Mouse (Mus musculus): ENCODE measurements around the gene Mfsd1. TPM values are rescaled to one million over a fixed set of nuclear protein-coding genes. Genes with fewer than 3 reads are reported as not detected.

Gene Mfsd1
- 29.7 and 31.7 TPM in 2 replicates for polyA plus RNA-seq (2012; rRNA removed)

GRCm38 (mm10) chr3:67582273-67583124, at the start of gene Mfsd1:
Gene Mfsd1, plus strand, starts transcription at chr3:67582741.

Other genes with a start within 250 kb of the Mfsd1 start
- 14.2 and 14.4 TPM in 2 replicates for gene Mlf1, start 208.6 kb upstream of the Mfsd1 start, polyA plus RNA-seq (2012; rRNA removed)
- not detected in 2 replicates for gene Gm17402, start 207.6 kb upstream of the Mfsd1 start, polyA plus RNA-seq (2012; rRNA removed)
- gene Gfm1, start 152.6 kb upstream of the Mfsd1 start, polyA plus RNA-seq (2012; rRNA removed) = 28.5 and 28.7 TPM in 2 replicates
- 73.6 and 83.4 TPM in 2 replicates for gene Lxn, start 118.8 kb upstream of the Mfsd1 start, polyA plus RNA-seq (2012; rRNA removed)
- gene Rarres1, start 67.2 kb upstream of the Mfsd1 start, polyA plus RNA-seq (2012; rRNA removed) = 1.0 and 1.3 TPM in 2 replicates